Mouse (Mus musculus): Measurements from ENCODE around the gene Trim40. TPM values are rescaled to one million over a fixed set of nuclear protein-coding genes. Genes with fewer than 3 reads are reported as not detected.

Trim40 gene
- polyA plus RNA-seq, 1 experiment from 2014 or later = not detected

GRCm38 (mm10) chr17:36868836-36869235, 21.1 kb downstream of the Trim40 start:
- no peak for TF ChIP-seq CTCF (IDR thresholded peaks at IDR 0.05)
- ATAC-seq (no peak), DNase-seq (ENCODE audit: low read depth, low spot score) (no peak)
- in situ Hi-C loops (cut with MboI; ENCODE audit: low pct_unique_long_range_greater_than_20kb) = no loop called here
- H3K27me3 ChIP-seq = peaks cover 4% of the 10 kb centered on the region
- ChIA-PET CTCF (interaction anchor here (1.1 kb wide), 1 partner anchor 13 kb away, joined by 3 read pairs; no protein-coding TSS in a partner anchor), POLR2A (interaction anchor here (0.6 kb wide), 1 partner anchor 176 kb away, joined by 3 read pairs; no protein-coding TSS in a partner anchor)

GRCm38 (mm10) chr17:36866719-36867527, 23.0 kb downstream of the Trim40 start, which contains the start of gene Trim15:
Gene Trim15, minus strand, starts transcription at chr17:36867210.
- ATAC-seq (peak; percentile 7), DNase-seq (ENCODE audit: low read depth, low spot score) (no peak)
- ChIA-PET POLR2A (no interaction called here), CTCF (interaction anchor here (0.6 to 1.6 kb wide), 2 partner anchors 25 to 38 kb away, joined by 3 to 5 read pairs; no protein-coding TSS in a partner anchor)
- no peak for TF ChIP-seq CTCF (IDR thresholded peaks at IDR 0.05)
- peaks cover 4% of the 10 kb centered on the region for H3K27me3 ChIP-seq
- in situ Hi-C loops (cut with MboI; ENCODE audit: low pct_unique_long_range_greater_than_20kb) = no loop called here

DNA sequence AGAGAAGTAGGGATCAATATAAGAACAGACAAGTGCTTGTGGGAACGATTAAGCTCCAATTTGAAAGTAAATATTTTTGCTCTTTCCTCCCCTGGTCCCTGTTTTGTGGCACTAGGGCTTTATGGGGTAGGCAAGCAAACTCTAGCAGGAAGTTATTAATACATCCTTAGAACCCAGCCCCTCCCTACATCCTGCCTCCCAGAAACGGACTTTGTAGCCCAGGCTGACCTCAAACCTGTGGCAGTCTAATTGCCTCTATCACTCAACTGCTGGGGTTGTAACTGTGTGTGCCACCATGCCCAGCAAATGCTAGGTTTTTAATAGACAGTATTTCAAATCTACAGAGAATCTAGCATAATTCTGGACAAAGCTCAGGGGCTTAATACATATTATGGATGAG, 28.2 kb downstream of the Trim40 start:
- no peaks in the 10 kb centered on the region for H3K27me3 ChIP-seq
- DNase-seq (ENCODE audit: low read depth, low spot score) (no peak), ATAC-seq (no peak)
- CTCF ChIA-PET = interaction anchor here (1.2 to 1.5 kb wide), 3 partner anchors 31 to 38 kb away, joined by 3 to 5 read pairs (median 3); no protein-coding TSS in a partner anchor
- TF ChIP-seq CTCF (IDR thresholded peaks at IDR 0.05) = no peak
- POLR2A ChIA-PET = no interaction called here
- in situ Hi-C loops (cut with MboI; ENCODE audit: low pct_unique_long_range_greater_than_20kb) = no loop called here

DNA sequence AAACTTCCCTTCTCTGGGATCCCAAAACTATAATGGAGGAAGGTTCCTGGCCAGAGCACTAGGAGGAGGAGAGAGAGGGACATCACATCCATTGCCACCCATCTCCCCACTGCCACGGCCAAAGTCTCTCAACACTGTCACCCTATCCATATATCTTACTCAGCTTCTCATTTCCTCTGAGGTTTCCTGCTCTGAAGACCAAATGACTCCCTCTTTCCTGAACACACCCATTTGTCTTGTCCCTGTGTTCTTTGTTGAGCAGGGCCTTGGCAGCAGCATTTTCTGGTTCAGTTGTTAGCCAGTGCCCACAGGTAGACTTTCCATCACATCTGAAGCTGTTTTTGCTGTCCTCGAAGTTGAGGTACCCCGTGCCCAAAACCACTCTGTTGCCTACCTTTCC, 31.7 kb downstream of the Trim40 start:
- DNase-seq (ENCODE audit: low read depth, low spot score) = no peak
- ChIA-PET CTCF (no interaction called here), POLR2A (no interaction called here)
- ATAC-seq = no peak
- in situ Hi-C loops (cut with MboI; ENCODE audit: low pct_unique_long_range_greater_than_20kb) = no loop called here
- TF ChIP-seq CTCF (IDR thresholded peaks at IDR 0.05) = no peak
- H3K27me3 ChIP-seq = no peaks in the 10 kb centered on the region

GRCm38 (mm10) chr17:36856236-36856635, 33.7 kb downstream of the Trim40 start:
- ChIA-PET CTCF (interaction anchor here (0.8 kb wide), 1 partner anchor 9 kb away, joined by 3 read pairs; no protein-coding TSS in a partner anchor), POLR2A (no interaction called here)
- in situ Hi-C loops (cut with MboI; ENCODE audit: low pct_unique_long_range_greater_than_20kb) = no loop called here
- DNase-seq (ENCODE audit: low read depth, low spot score) (no peak), ATAC-seq (no peak)
- no peaks in the 10 kb centered on the region for H3K27me3 ChIP-seq
- no peak for TF ChIP-seq CTCF (IDR thresholded peaks at IDR 0.05)

- TF ChIP-seq CTCF (IDR thresholded peaks at IDR 0.05) = no peak
- ATAC-seq (no peak), DNase-seq (ENCODE audit: low read depth, low spot score) (no peak)
- in situ Hi-C loops (cut with MboI; ENCODE audit: low pct_unique_long_range_greater_than_20kb) = no loop called here
- ChIA-PET POLR2A (no interaction called here), CTCF (interaction anchor here (0.8 to 1.3 kb wide), 2 partner anchors 10 to 37 kb away, joined by 3 read pairs; no protein-coding TSS in a partner anchor)
- H3K27me3 ChIP-seq = no peaks in the 10 kb centered on the region
These were observed 34.4 kb downstream of the Trim40 start for GRCm38 (mm10) chr17:36855484-36855883.

GRCm38 (mm10) chr17:36851627-36852026, 38.3 kb downstream of the Trim40 start:
- TF ChIP-seq CTCF (IDR thresholded peaks at IDR 0.05) = no peak
- H3K27me3 ChIP-seq = no peaks in the 10 kb centered on the region
- ChIA-PET POLR2A (no interaction called here), CTCF (interaction anchor here (1.2 to 2.1 kb wide), 4 partner anchors 8 to 28 kb away, joined by 3 to 7 read pairs (median 3); partner anchors contain the start of gene Trim26)
- no peak for ATAC-seq
- in situ Hi-C loops (cut with MboI; ENCODE audit: low pct_unique_long_range_greater_than_20kb) = no loop called here
- no peak for DNase-seq (ENCODE audit: low read depth, low spot score)

GRCm38 (mm10) chr17:36851200-36851599, 38.7 kb downstream of the Trim40 start:
- no peak for TF ChIP-seq CTCF (IDR thresholded peaks at IDR 0.05)
- no peak for DNase-seq (ENCODE audit: low read depth, low spot score)
- no peaks in the 10 kb centered on the region for H3K27me3 ChIP-seq
- ATAC-seq = no peak
- ChIA-PET CTCF (interaction anchor here (1.2 to 1.5 kb wide), 2 partner anchors 8 to 15 kb away, joined by 3 read pairs; no protein-coding TSS in a partner anchor), POLR2A (interaction anchor here (0.5 kb wide), 1 partner anchor 69 kb away, joined by 3 read pairs; no protein-coding TSS in a partner anchor)
- in situ Hi-C loops (cut with MboI; ENCODE audit: low pct_unique_long_range_greater_than_20kb) = no loop called here

- TF ChIP-seq CTCF (IDR thresholded peaks at IDR 0.05) = no peak
- ChIA-PET CTCF (no interaction called here), POLR2A (no interaction called here)
- no peaks in the 10 kb centered on the region for H3K27me3 ChIP-seq
- ATAC-seq (no peak), DNase-seq (ENCODE audit: low read depth, low spot score) (no peak)
- in situ Hi-C loops (cut with MboI; ENCODE audit: low pct_unique_long_range_greater_than_20kb) = no loop called here
These were observed 39.9 kb downstream of the Trim40 start for GRCm38 (mm10) chr17:36849992-36850391.

DNA sequence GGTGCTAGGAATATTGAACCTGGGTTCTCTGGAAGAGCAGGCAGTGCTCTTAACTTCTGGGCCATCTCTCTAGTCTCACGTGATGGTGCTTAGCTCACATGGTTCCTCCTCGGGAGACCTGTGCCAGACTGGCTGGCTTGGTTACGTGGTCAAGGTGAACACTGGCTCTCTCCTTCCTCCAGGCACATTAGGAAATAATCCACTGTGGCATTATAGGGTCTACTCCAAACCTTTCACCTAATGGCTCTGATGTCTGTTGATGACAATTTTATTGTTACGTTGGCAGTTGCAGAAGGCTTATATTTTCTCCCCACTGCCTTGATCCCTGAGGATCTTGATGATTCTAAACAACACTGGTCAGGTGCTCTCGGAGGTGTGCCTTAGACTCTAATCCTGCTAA, 41.0 kb downstream of the Trim40 start:
- ChIA-PET CTCF (no interaction called here), POLR2A (no interaction called here)
- no peaks in the 10 kb centered on the region for H3K27me3 ChIP-seq
- no peak for ATAC-seq
- TF ChIP-seq CTCF (IDR thresholded peaks at IDR 0.05) = no peak
- in situ Hi-C loops (cut with MboI; ENCODE audit: low pct_unique_long_range_greater_than_20kb) = no loop called here
- DNase-seq (ENCODE audit: low read depth, low spot score) = no peak

DNA sequence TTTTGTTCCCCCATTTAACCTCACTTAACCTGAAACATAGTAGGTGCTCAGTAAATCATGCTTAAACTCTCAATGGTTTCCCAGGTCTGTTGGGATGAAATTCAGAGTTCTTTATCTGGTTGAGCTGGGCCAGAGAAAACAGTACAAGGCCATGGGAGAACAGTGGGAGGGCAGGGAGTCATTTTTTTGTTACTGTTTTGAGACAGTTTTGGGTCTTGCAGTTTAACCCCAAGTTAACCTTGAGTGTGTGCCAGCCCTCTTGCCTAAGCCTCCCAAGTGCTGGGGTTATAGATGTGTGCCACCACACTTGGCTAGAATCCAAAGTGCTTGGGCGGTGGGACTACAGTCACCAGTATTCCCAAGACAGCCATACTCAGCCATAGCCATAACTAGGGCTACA, 45.2 kb downstream of the Trim40 start:
- in situ Hi-C loops (cut with MboI; ENCODE audit: low pct_unique_long_range_greater_than_20kb) = no loop called here
- DNase-seq (ENCODE audit: low read depth, low spot score) (no peak), ATAC-seq (no peak)
- H3K27me3 ChIP-seq = no peaks in the 10 kb centered on the region
- ChIA-PET POLR2A (no interaction called here), CTCF (interaction anchor here (0.9 to 1.0 kb wide), 2 partner anchors 18 to 28 kb away, joined by 3 to 4 read pairs; no protein-coding TSS in a partner anchor)
- TF ChIP-seq CTCF (IDR thresholded peaks at IDR 0.05) = no peak

Data from Patski (cell line).